Mouse (Mus musculus) hindbrain, postnatal 0 days (tissue): ENCODE data around the gene Trim25. TPM values are rescaled to one million over a fixed set of nuclear protein-coding genes. Genes with fewer than 3 reads are reported as not detected.

Experiments used
- ATAC-seq: fragments of 200-750 bp; cut with Nextera tagmentation; 2 replicates; pipeline ENCODE4 v1.8.0; 2017; ENCODE audit warnings: mild to moderate bottlenecking, moderate TSS enrichment, moderate library complexity
- DNase-seq: peaks from one replicate; pipeline ENCODE4 v3.0.0-alpha.2; 2015; ENCODE audit warnings: low spot score
- H3K27ac ChIP-seq: fragments of 300-500 bp; sonication (generic); 2 replicates; pipeline ENCODE4 v1.5.1; 2014; ENCODE audit warnings: mild to moderate bottlenecking
- H3K27me3 ChIP-seq: fragments of 300-500 bp; sonication (generic); 2 replicates; pipeline ENCODE4 v1.6.1; 2014; ENCODE audit warnings: low read length, mixed read lengths; ENCODE audit not compliant: insufficient read depth
- H3K36me3 ChIP-seq: fragments of 300-500 bp; sonication (generic); 2 replicates; pipeline ENCODE4 v1.6.1; 2014; ENCODE audit warnings: low read length, mixed read lengths; ENCODE audit not compliant: insufficient read depth
- H3K4me1 ChIP-seq: fragments of 300-500 bp; sonication (generic); 2 replicates; pipeline ENCODE4 v1.6.1; 2014; ENCODE audit warnings: antibody characterized with exemption, low read length, mixed read lengths; ENCODE audit not compliant: insufficient read depth
- H3K4me2 ChIP-seq: fragments of 300-500 bp; sonication (generic); 2 replicates; pipeline ENCODE4 v1.6.1; 2014; ENCODE audit warnings: low read depth, mild to moderate bottlenecking, low read length, moderate library complexity, mixed read lengths
- H3K4me3 ChIP-seq: fragments of 300-500 bp; sonication (generic); 2 replicates; pipeline ENCODE4 v1.5.1; 2014; ENCODE audit warnings: low read length
- H3K9ac ChIP-seq: fragments of 300-500 bp; sonication (generic); replicated peaks from 2 replicates; pipeline ENCODE4 v1.6.1; 2014; ENCODE audit warnings: mild to moderate bottlenecking, low read length, moderate library complexity, mixed read lengths
- H3K9me3 ChIP-seq: fragments of 300-500 bp; sonication (generic); 2 replicates; pipeline ENCODE4 v1.6.1; 2016; ENCODE audit warnings: low read length, mixed read lengths
- CTCF ChIP-seq: IDR thresholded peaks from 2 replicates; pipeline ENCODE4 v1.5.1; 2016; ENCODE audit warnings: antibody characterized with exemption, control low read depth, low read depth
- WGBS: fragments of 180-500 bp; shearing (Covaris S2); extraction: QIAGEN DNeasy Blood & Tissue Kit; methylation state at CpG from one replicate; pipeline ENCODE4 v1.1.7; 2014; 5-methylcytosine and 5-hydroxymethylcytosine counted together
- polyA plus RNA-seq: library from polyadenylated mRNA; unstranded; fragments of >200 nt; fragmentation: Nextera tagmentation; extraction: Ambion mirVana; gene quantifications from 2 replicates; pipeline ENCODE4 v1.2.1, GENCODE M21; 2015
- total RNA-seq: library from RNA; depleted of rRNA; stranded (reverse); fragments of >200 nt; gene quantifications from 2 replicates; pipeline ENCODE4 v1.2.3, GENCODE M21; 2014; rRNA removed

The Trim25 gene
- total and polyA plus RNA-seq, 2 experiments from 2014 or later = 4.6 to 5.3 TPM

GRCm38 (mm10) chr11:89066126-89066525, 67.0 kb downstream of the Trim25 start:
- no peak for TF ChIP-seq CTCF
- Histone ChIP-seq H3K36me3 (no peaks in the 10 kb centered on the region), H3K4me1 (no peaks in the 10 kb centered on the region), H3K9me3 (no peaks in the 10 kb centered on the region), H3K4me3 (no peak overlapping the region), H3K27me3 (no peaks in the 10 kb centered on the region), H3K4me2 (no peak overlapping the region), H3K27ac (no peak overlapping the region), H3K9ac (no peak overlapping the region)
- WGBS = 79% methylated on average over 6 of the region's 6 CpGs
- ATAC-seq = no peak
- no peak for DNase-seq

- no peak within 1 kb of the TSS for H3K4me2 ChIP-seq
- H3K9ac ChIP-seq = no peak within 1 kb of the TSS
- no peak within 1 kb of the TSS for H3K4me3 ChIP-seq
- no peaks in the 10 kb centered on the region for H3K36me3 ChIP-seq
- DNase-seq (no peak), ATAC-seq (no peak)
- no peaks in the 10 kb centered on the region for H3K4me1 ChIP-seq
- H3K27ac ChIP-seq = no peak within 1 kb of the TSS
- no peaks in the 10 kb centered on the region for H3K27me3 ChIP-seq
- TF ChIP-seq CTCF = no peak
- 88% methylated on average over 1 of the region's 1 CpGs for WGBS
- H3K9me3 ChIP-seq = no peaks in the 10 kb centered on the region
These were observed 67.6 kb downstream of the Trim25 start, which contains the start of gene Dgke for GRCm38 (mm10) chr11:89066750-89067149. Gene Dgke, minus strand, starts transcription at chr11:89066850.

- no peak overlapping the region for H3K4me3 ChIP-seq
- no peak overlapping the region for H3K4me2 ChIP-seq
- no peak for DNase-seq
- no peaks in the 10 kb centered on the region for H3K27me3 ChIP-seq
- H3K27ac ChIP-seq = no peak overlapping the region
- no peaks in the 10 kb centered on the region for H3K36me3 ChIP-seq
- WGBS = 64% methylated on average over 6 of the region's 6 CpGs
- no peak for ATAC-seq
- H3K4me1 ChIP-seq = no peaks in the 10 kb centered on the region
- no peaks in the 10 kb centered on the region for H3K9me3 ChIP-seq
- H3K9ac ChIP-seq = no peak overlapping the region
- no peak for TF ChIP-seq CTCF
These were observed 68.2 kb downstream of the Trim25 start for GRCm38 (mm10) chr11:89067301-89067822.

GRCm38 (mm10) chr11:89067871-89068490, 68.8 kb downstream of the Trim25 start:
- no peak overlapping the region for H3K27ac ChIP-seq
- ATAC-seq = no peak
- no peaks in the 10 kb centered on the region for H3K4me1 ChIP-seq
- WGBS = 65% methylated on average over 11 of the region's 11 CpGs
- H3K4me2 ChIP-seq = no peak overlapping the region
- no peaks in the 10 kb centered on the region for H3K27me3 ChIP-seq
- H3K4me3 ChIP-seq = no peak overlapping the region
- no peak for DNase-seq
- no peaks in the 10 kb centered on the region for H3K36me3 ChIP-seq
- H3K9ac ChIP-seq = no peak overlapping the region
- H3K9me3 ChIP-seq = no peaks in the 10 kb centered on the region
- no peak for TF ChIP-seq CTCF

DNA sequence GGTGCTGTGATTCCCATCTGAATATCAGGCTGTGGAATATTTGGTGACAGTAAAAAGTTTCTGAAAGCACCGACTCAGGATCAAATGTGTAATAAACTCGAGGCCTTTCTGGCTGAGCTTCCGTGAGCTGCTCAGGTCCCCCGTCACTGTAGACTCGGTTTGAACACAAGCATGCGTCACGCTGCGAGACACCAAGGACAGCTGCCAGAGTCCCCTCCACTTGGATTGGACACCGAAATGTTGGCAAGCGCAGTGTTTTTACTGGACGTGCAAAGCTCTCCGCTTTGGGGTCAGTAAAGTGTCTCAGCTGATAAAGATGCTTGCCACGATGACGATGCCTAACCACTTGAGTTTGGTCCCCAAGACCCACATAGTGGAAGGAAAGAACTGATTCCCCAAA, 69.5 kb downstream of the Trim25 start:
- Histone ChIP-seq H3K9ac (no peak overlapping the region), H3K4me2 (no peak overlapping the region), H3K36me3 (no peaks in the 10 kb centered on the region), H3K4me1 (no peaks in the 10 kb centered on the region), H3K27ac (no peak overlapping the region), H3K4me3 (no peak overlapping the region), H3K9me3 (no peaks in the 10 kb centered on the region), H3K27me3 (no peaks in the 10 kb centered on the region)
- ATAC-seq (no peak), DNase-seq (no peak)
- 82% methylated on average over 14 of the region's 14 CpGs for WGBS
- TF ChIP-seq CTCF = no peak

GRCm38 (mm10) chr11:89069303-89069702, 70.1 kb downstream of the Trim25 start:
- H3K9ac ChIP-seq = no peak overlapping the region
- no peaks in the 10 kb centered on the region for H3K4me1 ChIP-seq
- no peak overlapping the region for H3K4me3 ChIP-seq
- TF ChIP-seq CTCF = peak; percentile 89
- H3K27ac ChIP-seq = no peak overlapping the region
- no peaks in the 10 kb centered on the region for H3K27me3 ChIP-seq
- ATAC-seq = no peak
- WGBS = 29% methylated on average over 6 of the region's 6 CpGs
- peak; percentile 75 for DNase-seq
- no peak overlapping the region for H3K4me2 ChIP-seq
- no peaks in the 10 kb centered on the region for H3K9me3 ChIP-seq
- no peaks in the 10 kb centered on the region for H3K36me3 ChIP-seq

Other genes with a start within 250 kb of the Trim25 start
- gene Akap1, start 134.8 kb upstream of the Trim25 start, total RNA-seq = 38.7 and 51.5 TPM in 2 replicates
- 19.5 and 20.8 TPM in 2 replicates for gene Akap1, start 134.8 kb upstream of the Trim25 start, polyA plus RNA-seq
- 21.3 and 26.0 TPM in 2 replicates for gene Scpep1, start 43.9 kb upstream of the Trim25 start, total RNA-seq
- 32.4 and 33.3 TPM in 2 replicates for gene Scpep1, start 43.9 kb upstream of the Trim25 start, polyA plus RNA-seq
- not detected in 2 replicates for gene Elobl, start 32.4 kb upstream of the Trim25 start, total RNA-seq
- gene Elobl, start 32.4 kb upstream of the Trim25 start, polyA plus RNA-seq = not detected in 2 replicates
- 21.7 and 29.0 TPM in 2 replicates for gene Coil, start 29.1 kb upstream of the Trim25 start, total RNA-seq
- gene Coil, start 29.1 kb upstream of the Trim25 start, polyA plus RNA-seq = 22.8 and 24.7 TPM in 2 replicates
- gene Dgke, start 67.5 kb downstream of the Trim25 start, total RNA-seq = 32.6 and 33.5 TPM in 2 replicates
- gene Dgke, start 67.5 kb downstream of the Trim25 start, polyA plus RNA-seq = 14.6 and 14.7 TPM in 2 replicates
- not detected in 2 replicates for gene Gm525, start 74.5 kb downstream of the Trim25 start, total RNA-seq
- gene Gm525, start 74.5 kb downstream of the Trim25 start, polyA plus RNA-seq = 0.48 and 0.63 TPM in 2 replicates